Mouse (Mus musculus) left cerebral cortex, adult 2 months (tissue): ENCODE measurements around the gene Asic2. TPM values are rescaled to one million over a fixed set of nuclear protein-coding genes. Genes with fewer than 3 reads are reported as not detected.

ENCODE experiments used
- DNase-seq, 2 experiments: peaks; one replicate each; pipeline ENCODE4 v3.0.0; 2021 to 2022; ENCODE audit warnings: low spot score in 2 of 2, mixed read lengths in 1 of 2; ENCODE audit errors: extremely low spot score in 1 of 2
- H3K27ac ChIP-seq: fragments of 200-600 bp; 2 replicates; pipeline ENCODE4 v1.8.1; 2022
- H3K4me3 ChIP-seq: fragments of 200-600 bp; 2 replicates; pipeline ENCODE4 v1.8.1; 2022
- CTCF ChIP-seq: fragments of 200-600 bp; IDR thresholded peaks from 2 replicates; pipeline ENCODE4 v1.8.1; 2022; ENCODE audit warnings: antibody characterized with exemption, mild to moderate bottlenecking, moderate library complexity
- intact Hi-C: fragments of 180-260 bp; cut with DNase I; formaldehyde crosslinking; loops from one replicate; pipeline ENCODE4 v1.15.1; 2025
- total RNA-seq, 2 experiments: library from RNA; stranded (reverse); gene quantifications; 2 replicates each; pipeline ENCODE4 v1.2.3; 2021

Gene Asic2
- total RNA-seq, 2 experiments from 2014 or later = 65.7 to 75.2 TPM

DNA sequence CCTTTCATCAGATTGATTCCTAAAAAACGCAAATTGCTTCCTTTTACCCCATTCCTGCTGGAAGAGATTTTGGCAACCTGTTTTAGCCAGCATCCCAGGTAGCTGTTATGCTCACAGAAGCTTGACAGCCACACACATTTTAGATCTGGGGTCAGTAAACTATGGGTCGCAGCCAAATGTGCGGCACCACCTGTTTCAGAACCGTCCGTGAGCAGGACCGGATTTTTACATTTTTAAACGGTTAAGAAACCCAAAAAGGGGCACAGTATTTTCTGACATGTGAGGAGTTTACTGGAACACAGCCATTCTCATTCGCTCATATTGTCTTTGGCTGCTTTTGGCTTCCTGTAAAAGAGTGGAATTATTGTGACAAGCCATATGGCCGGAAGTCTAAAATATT, 744.9 kb downstream of the Asic2 start:
- intact Hi-C loops = no loop called here
- Histone ChIP-seq H3K4me3 (no peak overlapping the region), H3K27ac (no peak overlapping the region)
- TF ChIP-seq CTCF = no peak
- no peak for DNase-seq

DNA sequence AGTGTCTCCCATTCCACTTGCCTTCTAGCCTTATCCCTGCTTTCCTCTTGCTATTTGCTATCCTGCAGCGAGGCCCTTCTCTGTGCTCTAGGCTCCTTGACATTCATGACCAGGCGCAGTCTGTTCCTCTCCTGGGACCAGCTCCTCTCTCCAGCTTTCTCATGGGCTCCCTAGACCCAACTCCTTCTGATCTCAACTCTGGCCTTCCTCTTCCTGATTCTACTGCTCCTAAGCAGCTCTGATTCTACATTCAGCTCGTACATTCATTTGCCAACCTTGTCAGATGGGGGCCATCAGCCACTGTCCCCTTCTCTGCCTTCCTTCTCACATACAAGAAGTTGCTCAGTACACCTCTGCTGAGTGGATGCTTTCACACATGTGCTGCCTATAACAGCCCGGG, 747.5 kb downstream of the Asic2 start:
- Histone ChIP-seq H3K27ac (no peak overlapping the region), H3K4me3 (no peak overlapping the region)
- no peak for TF ChIP-seq CTCF
- intact Hi-C loops = no loop called here
- no peak for DNase-seq

- intact Hi-C loops = no loop called here
- Histone ChIP-seq H3K27ac (no peak overlapping the region), H3K4me3 (no peak overlapping the region)
- DNase-seq = no peak
- no peak for TF ChIP-seq CTCF
These were observed 762.8 kb downstream of the Asic2 start for GRCm38 (mm10) chr11:81205471-81205870.

- DNase-seq = no peak
- intact Hi-C loops = no loop called here
- Histone ChIP-seq H3K4me3 (no peak overlapping the region), H3K27ac (no peak overlapping the region)
- no peak for TF ChIP-seq CTCF
These were observed 765.7 kb downstream of the Asic2 start for GRCm38 (mm10) chr11:81202578-81202977.

DNA sequence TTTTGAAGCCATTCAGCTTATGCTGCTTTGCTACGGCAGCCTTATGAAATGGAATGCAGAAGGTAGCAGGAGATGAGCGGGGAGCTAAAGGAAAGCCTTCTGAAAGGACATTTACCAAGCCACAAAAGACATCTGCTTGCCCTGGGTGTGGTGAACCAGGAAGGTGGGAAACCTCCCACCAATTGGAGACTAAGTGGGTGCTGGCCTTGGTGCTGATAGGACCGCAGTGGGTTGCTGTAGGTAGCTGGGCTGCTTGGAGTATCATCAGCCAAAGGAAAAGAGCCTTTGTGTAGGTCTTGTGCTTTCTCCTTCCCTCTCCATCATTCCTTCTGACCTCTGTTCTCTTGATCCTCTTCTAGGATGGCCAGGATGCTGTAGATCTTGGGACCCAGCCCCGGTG, 774.4 kb downstream of the Asic2 start:
- no peak for TF ChIP-seq CTCF
- intact Hi-C loops = no loop called here
- no peak for DNase-seq
- no peak overlapping the region for H3K4me3 ChIP-seq
- no peak overlapping the region for H3K27ac ChIP-seq

GRCm38 (mm10) chr11:81192155-81192554, 776.1 kb downstream of the Asic2 start:
- H3K27ac ChIP-seq = no peak overlapping the region
- H3K4me3 ChIP-seq = no peak overlapping the region
- TF ChIP-seq CTCF = no peak
- intact Hi-C loops = no loop called here
- no peak for DNase-seq

- peak overlapping the region; percentile 36 for H3K27ac ChIP-seq
- no peak for TF ChIP-seq CTCF
- peak; percentile 29 to 35 for DNase-seq
- intact Hi-C loops = no loop called here
- no peak overlapping the region for H3K4me3 ChIP-seq
These were observed 779.2 kb downstream of the Asic2 start for GRCm38 (mm10) chr11:81189103-81189502.

DNA sequence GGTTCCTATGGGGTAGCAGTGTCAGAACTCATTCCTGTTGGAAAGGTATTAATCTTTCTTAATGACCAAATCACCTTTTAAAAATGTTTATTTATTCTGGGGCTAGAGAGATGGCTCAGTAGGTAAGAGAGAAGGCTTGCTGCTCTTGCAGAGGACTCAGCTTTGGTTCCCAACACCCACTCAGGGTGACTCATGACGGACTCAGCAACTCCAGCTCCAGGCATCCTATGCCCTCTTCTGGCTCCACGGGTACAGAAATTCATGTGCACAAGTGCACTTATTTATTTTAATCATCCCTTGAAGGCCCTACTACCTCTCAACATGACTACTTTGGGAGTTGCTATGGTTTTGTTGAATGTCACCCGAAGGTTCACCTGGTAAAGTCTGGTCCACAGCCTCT, 780.4 kb downstream of the Asic2 start:
- Histone ChIP-seq H3K27ac (no peak overlapping the region; the same call in 1 of the 2 replicates), H3K4me3 (no peak overlapping the region)
- intact Hi-C loops = no loop called here
- DNase-seq = peak in 1 of 2 experiments; percentile 27
- no peak; the same call in 1 of the 2 replicates for TF ChIP-seq CTCF

- no peak for DNase-seq
- Histone ChIP-seq H3K27ac (no peak overlapping the region), H3K4me3 (no peak overlapping the region)
- intact Hi-C loops = no loop called here
- no peak for TF ChIP-seq CTCF
These were observed 783.5 kb downstream of the Asic2 start for GRCm38 (mm10) chr11:81184721-81185120.

- no peak for DNase-seq
- intact Hi-C loops = no loop called here
- TF ChIP-seq CTCF = no peak
- no peak overlapping the region for H3K4me3 ChIP-seq
- no peak overlapping the region for H3K27ac ChIP-seq
These were observed 803.4 kb downstream of the Asic2 start for GRCm38 (mm10) chr11:81164890-81165289.

DNA sequence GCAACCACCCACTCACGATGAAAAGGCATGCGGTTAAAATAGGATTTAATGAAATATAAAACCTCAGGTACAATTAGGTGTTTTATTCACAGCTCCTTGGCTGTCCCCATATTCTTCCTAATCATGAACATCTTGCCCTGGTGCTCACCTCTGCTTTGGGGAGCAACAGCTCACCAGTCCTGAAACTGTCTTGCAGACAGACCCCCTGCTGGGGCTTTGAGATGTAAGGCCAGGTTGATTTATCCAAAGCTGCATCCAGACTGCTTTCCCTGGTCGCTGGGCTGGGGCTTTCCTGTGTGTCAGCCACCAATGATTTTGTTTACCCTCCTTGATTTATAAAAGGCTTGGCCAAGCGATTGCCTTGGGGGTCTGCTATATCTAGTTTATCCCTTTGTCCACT, 805.2 kb downstream of the Asic2 start:
- intact Hi-C loops = no loop called here
- TF ChIP-seq CTCF = no peak
- H3K4me3 ChIP-seq = no peak overlapping the region
- no peak for DNase-seq
- no peak overlapping the region for H3K27ac ChIP-seq

- TF ChIP-seq CTCF = no peak
- peak overlapping the region; percentile 67 for H3K4me3 ChIP-seq
- H3K27ac ChIP-seq = no peak overlapping the region
- intact Hi-C loops = loop anchor here (1.0 to 5.0 kb wide), 11 partner anchors 19 to 360 kb away; no protein-coding TSS in a partner anchor
- DNase-seq = peak; percentile 71 to 80
These were observed 814.4 kb downstream of the Asic2 start for GRCm38 (mm10) chr11:81153841-81154240.

DNA sequence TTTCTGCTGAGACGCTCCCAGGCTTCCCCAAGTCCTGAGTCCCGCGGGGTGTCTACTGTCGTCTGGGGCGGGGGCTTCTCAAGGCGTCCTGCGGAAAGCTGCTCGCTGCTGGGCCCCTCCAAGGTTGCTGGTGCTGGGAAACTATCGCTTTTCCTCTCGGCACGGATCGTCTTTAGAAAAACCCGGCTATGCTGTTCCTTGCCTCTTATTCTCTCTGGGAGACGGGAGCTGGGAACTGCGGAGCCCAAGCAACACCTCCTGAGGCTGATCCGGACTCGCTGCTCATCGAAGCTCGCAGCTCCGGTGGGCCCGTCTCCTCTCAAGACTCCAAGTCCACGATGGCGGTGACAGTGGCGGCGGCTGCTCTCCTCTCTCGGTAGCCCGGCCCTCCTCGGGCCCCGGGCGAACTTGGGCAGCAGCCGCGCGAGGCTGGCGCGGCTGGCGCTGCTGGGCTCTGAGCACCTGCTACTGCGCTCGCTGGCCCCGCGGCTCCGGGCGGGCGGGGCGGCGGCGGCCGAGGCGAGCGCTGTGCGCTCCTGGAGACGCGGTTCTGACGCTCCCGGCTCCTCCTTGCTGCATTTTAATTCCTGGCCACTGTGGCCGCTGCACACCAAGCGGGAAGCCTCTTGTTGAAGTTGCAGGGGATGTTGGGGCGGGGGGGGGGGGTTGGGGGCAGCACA, 815.0 kb downstream of the Asic2 start:
- peak overlapping the region; percentile 67 for H3K4me3 ChIP-seq
- intact Hi-C loops = loop anchor here (2.0 to 5.0 kb wide), 10 partner anchors 18 to 339 kb away; no protein-coding TSS in a partner anchor
- H3K27ac ChIP-seq = peak overlapping the region; percentile 91
- DNase-seq = peak; percentile 80 to 82
- TF ChIP-seq CTCF = peak; percentile 37
